Mouse (Mus musculus) limb, embryonic 12.5 days (tissue): Measurements from ENCODE around the gene Gm13287. TPM values are rescaled to one million over a fixed set of nuclear protein-coding genes. Genes with fewer than 3 reads are reported as not detected.

Experiments used
- ATAC-seq: fragments of 200-750 bp; cut with Nextera tagmentation; 2 replicates; pipeline ENCODE4 v1.8.0; 2017; ENCODE audit warnings: low read depth, moderate TSS enrichment; ENCODE audit not compliant: insufficient number of reproducible peaks, insufficient read depth, low FRiP score, low TSS enrichment
- H3K27ac ChIP-seq: fragments of 300-500 bp; sonication (generic); 2 replicates; pipeline ENCODE4 v1.5.1; 2016; ENCODE audit warnings: mild to moderate bottlenecking, moderate library complexity
- H3K27me3 ChIP-seq: fragments of 300-500 bp; sonication (generic); 2 replicates; pipeline ENCODE4 v1.6.1; 2016; ENCODE audit warnings: mild to moderate bottlenecking, moderate library complexity
- H3K36me3 ChIP-seq: fragments of 300-500 bp; sonication (generic); 2 replicates; pipeline ENCODE4 v1.6.1; 2016; ENCODE audit warnings: mild to moderate bottlenecking, moderate library complexity
- H3K4me1 ChIP-seq: fragments of 300-500 bp; sonication (generic); replicated peaks from 2 replicates; pipeline ENCODE4 v1.6.1; 2016
- H3K4me2 ChIP-seq: fragments of 300-500 bp; sonication (generic); 2 replicates; pipeline ENCODE4 v1.6.1; 2016; ENCODE audit warnings: mild to moderate bottlenecking, moderate library complexity
- H3K4me3 ChIP-seq: fragments of 300-500 bp; sonication (generic); replicated peaks from 2 replicates; pipeline ENCODE4 v1.5.1; 2016; ENCODE audit warnings: mild to moderate bottlenecking
- H3K9ac ChIP-seq: fragments of 300-500 bp; sonication (generic); replicated peaks from 2 replicates; pipeline ENCODE4 v1.6.1; 2016; ENCODE audit warnings: mild to moderate bottlenecking, moderate library complexity
- H3K9me3 ChIP-seq: fragments of 300-500 bp; sonication (generic); 2 replicates; pipeline ENCODE4 v1.6.1; 2016; ENCODE audit warnings: mild to moderate bottlenecking, moderate library complexity
- WGBS: fragments of 180-500 bp; shearing (Covaris S2); methylation state at CpG from one replicate; pipeline ENCODE4 v1.1.7; 2016; 5-methylcytosine and 5-hydroxymethylcytosine counted together
- polyA plus RNA-seq: library from polyadenylated mRNA; unstranded; fragments of >200 nt; fragmentation: Nextera tagmentation; extraction: Ambion mirVana; gene quantifications from 2 replicates; pipeline ENCODE4 v1.2.1, GENCODE M21; 2016

Gene Gm13287
- polyA plus RNA-seq, 1 experiment from 2014 or later = not detected

- Histone ChIP-seq H3K9me3 (no peaks in the 10 kb centered on the region), H3K4me1 (no peaks in the 10 kb centered on the region), H3K4me2 (no peak overlapping the region), H3K9ac (no peak overlapping the region), H3K27me3 (no peaks in the 10 kb centered on the region), H3K27ac (no peak overlapping the region), H3K36me3 (no peaks in the 10 kb centered on the region), H3K4me3 (no peak overlapping the region)
- whole genome bisulfite sequencing = 59% methylated on average over 2 of the region's 2 CpGs
- ATAC-seq = no peak
These were observed 42.3 kb downstream of the Gm13287 start for GRCm38 (mm10) chr4:88845334-88845733.

- no peaks in the 10 kb centered on the region for H3K4me1 ChIP-seq
- no peak within 1 kb of the TSS for H3K4me2 ChIP-seq
- H3K4me3 ChIP-seq = no peak within 1 kb of the TSS
- H3K9me3 ChIP-seq = no peaks in the 10 kb centered on the region
- H3K27me3 ChIP-seq = no peaks in the 10 kb centered on the region
- no peak within 1 kb of the TSS for H3K9ac ChIP-seq
- no peak within 1 kb of the TSS for H3K27ac ChIP-seq
- H3K36me3 ChIP-seq = no peaks in the 10 kb centered on the region
- no peak for ATAC-seq
- 80% methylated on average over 1 of the region's 1 CpGs for WGBS
These were observed 46.6 kb downstream of the Gm13287 start, which contains the start of gene Ifna1 for GRCm38 (mm10) chr4:88849698-88850097. Ifna1 (plus strand) TSS chr4:88850087.

- Histone ChIP-seq H3K9ac (no peak overlapping the region), H3K27me3 (no peaks in the 10 kb centered on the region), H3K36me3 (no peaks in the 10 kb centered on the region), H3K4me2 (no peak overlapping the region), H3K4me1 (no peaks in the 10 kb centered on the region), H3K9me3 (no peaks in the 10 kb centered on the region), H3K27ac (no peak overlapping the region), H3K4me3 (no peak overlapping the region)
- ATAC-seq = no peak
- 80% methylated on average over 4 of the region's 4 CpGs for WGBS
These were observed 48.1 kb downstream of the Gm13287 start for GRCm38 (mm10) chr4:88851026-88851763.

Other genes with a start within 250 kb of the Gm13287 start
- gene Ifna15, start 245.0 kb upstream of the Gm13287 start, polyA plus RNA-seq = not detected in 2 replicates
- gene Ifna14, start 231.5 kb upstream of the Gm13287 start, polyA plus RNA-seq = not detected in 2 replicates
- gene Ifna9, start 210.9 kb upstream of the Gm13287 start, polyA plus RNA-seq = not detected in 2 replicates
- not detected in 2 replicates for gene Ifna12, start 199.9 kb upstream of the Gm13287 start, polyA plus RNA-seq
- not detected in 2 replicates for gene C87499, start 168.8 kb upstream of the Gm13287 start, polyA plus RNA-seq
- gene Ifna13, start 158.8 kb upstream of the Gm13287 start, polyA plus RNA-seq = not detected in 2 replicates
- not detected in 2 replicates for gene Ifna16, start 126.3 kb upstream of the Gm13287 start, polyA plus RNA-seq
- gene Ifna2, start 119.3 kb upstream of the Gm13287 start, polyA plus RNA-seq = not detected in 2 replicates
- not detected in 2 replicates for gene Ifnab, start 111.9 kb upstream of the Gm13287 start, polyA plus RNA-seq
- 1.4 and 2.8 TPM in 2 replicates for gene Gm26566, start 81.4 kb upstream of the Gm13287 start, polyA plus RNA-seq
- 130 and 140 TPM in 2 replicates for gene Klhl9, start 80.8 kb upstream of the Gm13287 start, polyA plus RNA-seq
- gene Gm13271, start 48.4 kb upstream of the Gm13287 start, polyA plus RNA-seq = not detected in 2 replicates
- 0.41 and 0.81 TPM in 2 replicates for gene Gm13283, start 43.1 kb upstream of the Gm13287 start, polyA plus RNA-seq
- gene Gm13290, start 29.4 kb upstream of the Gm13287 start, polyA plus RNA-seq = 0.66 and 0.87 TPM in 2 replicates
- gene Gm13289, start 26.3 kb upstream of the Gm13287 start, polyA plus RNA-seq = not detected in 2 replicates
- 0.40 TPM in 1 of 2 replicates, not detected in the other for gene Gm13272, start 23.4 kb upstream of the Gm13287 start, polyA plus RNA-seq
- 0.30 and 0.32 TPM in 2 replicates for gene Ifnz, start 21.1 kb upstream of the Gm13287 start, polyA plus RNA-seq
- gene Gm13276, start 17.5 kb upstream of the Gm13287 start, polyA plus RNA-seq = not detected in 2 replicates
- not detected in 2 replicates for gene Gm13277, start 14.6 kb upstream of the Gm13287 start, polyA plus RNA-seq
- gene Gm13278, start 11.7 kb upstream of the Gm13287 start, polyA plus RNA-seq = not detected in 2 replicates
- gene Gm13275, start 8.8 kb upstream of the Gm13287 start, polyA plus RNA-seq = not detected in 2 replicates
- not detected in 2 replicates for gene Gm13279, start 5.9 kb upstream of the Gm13287 start, polyA plus RNA-seq
- 0.18 and 0.88 TPM in 2 replicates for gene Gm13285, start 3.6 kb upstream of the Gm13287 start, polyA plus RNA-seq
- 0.08 and 0.22 TPM in 2 replicates for gene Gm13288, start 2.3 kb downstream of the Gm13287 start, polyA plus RNA-seq
- gene Ifna7, start 13.0 kb downstream of the Gm13287 start, polyA plus RNA-seq = not detected in 2 replicates
- not detected in 2 replicates for gene Ifna11, start 16.7 kb downstream of the Gm13287 start, polyA plus RNA-seq
- not detected in 2 replicates for gene Ifna6, start 24.2 kb downstream of the Gm13287 start, polyA plus RNA-seq
- gene Ifna5, start 32.3 kb downstream of the Gm13287 start, polyA plus RNA-seq = not detected in 2 replicates
- not detected in 2 replicates for gene Ifna4, start 38.6 kb downstream of the Gm13287 start, polyA plus RNA-seq
- gene Ifna1, start 46.8 kb downstream of the Gm13287 start, polyA plus RNA-seq = not detected in 2 replicates
- gene Ifne, start 76.9 kb downstream of the Gm13287 start, polyA plus RNA-seq = not detected in 2 replicates